Mouse (Mus musculus) bone marrow, adult 2 months (tissue): ENCODE measurements around the gene Gpr108.

Experiments used
- CTCF ChIP-seq: fragments of 200-500 bp; IDR thresholded peaks from 2 replicates; pipeline ENCODE4 v1.5.1; 2011; ENCODE audit warnings: low read length, control low read depth; ENCODE audit not compliant: control insufficient read depth, insufficient read depth
- POLR2A ChIP-seq: fragments of 200-500 bp; IDR thresholded peaks from 2 replicates; pipeline ENCODE4 v1.6.1; 2011; ENCODE audit warnings: low read depth, mild to moderate bottlenecking, control low read depth, low read length, borderline replicate concordance; ENCODE audit not compliant: control insufficient read depth

DNA sequence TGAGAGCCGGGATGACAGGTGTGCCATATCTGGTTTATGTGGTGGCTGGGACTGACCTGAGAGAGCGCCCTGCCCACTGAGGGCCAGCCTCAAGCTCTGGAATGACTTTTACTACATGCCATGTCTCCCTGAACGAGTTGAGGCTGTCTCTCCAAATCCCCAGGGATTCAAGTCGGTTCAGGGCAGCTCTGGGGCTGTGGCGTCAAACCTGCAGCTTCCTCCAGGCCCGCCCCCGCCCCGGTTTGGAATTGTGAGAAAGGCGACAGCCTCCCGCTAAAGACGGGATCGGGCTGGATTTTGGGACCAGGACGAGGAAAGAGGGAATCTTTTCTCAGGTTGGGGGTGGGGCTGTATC lies 27.7 kb upstream of the Gpr108 start:
- TF ChIP-seq CTCF, result no peak
- no peak for TF ChIP-seq POLR2A
